In genomic region chr9:22537767-22538373, GRCm38 (mm10) we compare ENCODE assay signal across 23 mouse cellular contexts.
"Had no signal": no experiment of that assay in that cellular context is flagged by ENCODE, and none has a peak within 500 bp of the region (broad histone marks: within the 10 kb centered on the region; RNA-seq: fewer than 3 reads in every experiment).

No protein-coding gene starts in this region.

- H3K27me3 ChIP-seq: limb, embryonic 13.5 days; liver, embryonic 12.5 days; liver, embryonic 15.5 days; lung, embryonic 15.5 days; megakaryocyte, embryonic 14.5 days; midbrain, embryonic 15.5 days; neural tube, embryonic 12.5 days; neural tube, embryonic 15.5 days had no signal

- DNase-seq: kidney, adult 2 months; kidney, postnatal 25 days; liver; lung, adult 18-20 months; lung, postnatal 10 days; lung, postnatal 36 days; right cerebral cortex, adult 18-20 months; right cerebral cortex, postnatal 14 days; right cerebral cortex, postnatal 4 days; thymus, adult 18-20 months; thymus, postnatal 14 days had no signal

- H3K4me3 ChIP-seq: limb, embryonic 10.5 days; limb, embryonic 13.5 days; liver, embryonic 12.5 days; liver, embryonic 15.5 days; lung, embryonic 15.5 days; megakaryocyte, embryonic 14.5 days; midbrain, embryonic 10.5 days; midbrain, embryonic 15.5 days; neural tube, embryonic 12.5 days; neural tube, embryonic 15.5 days had no signal

- H3K27ac ChIP-seq: kidney, postnatal 0 days; limb, embryonic 10.5 days; limb, embryonic 13.5 days; liver, embryonic 12.5 days; liver, embryonic 15.5 days; lung, embryonic 15.5 days; midbrain, embryonic 10.5 days; midbrain, embryonic 15.5 days; neural tube, embryonic 12.5 days; neural tube, embryonic 15.5 days had no signal

- H3K4me2 ChIP-seq: limb, embryonic 13.5 days; liver, embryonic 12.5 days; liver, embryonic 15.5 days; lung, embryonic 15.5 days; midbrain, embryonic 15.5 days; neural tube, embryonic 12.5 days; neural tube, embryonic 15.5 days had no signal

- H3K36me3 ChIP-seq: limb, embryonic 10.5 days; limb, embryonic 13.5 days; liver, embryonic 12.5 days; liver, embryonic 15.5 days; lung, embryonic 15.5 days; midbrain, embryonic 10.5 days; midbrain, embryonic 15.5 days; neural tube, embryonic 12.5 days; neural tube, embryonic 15.5 days had no signal

- H3K4me1 ChIP-seq: liver, embryonic 12.5 days; liver, embryonic 15.5 days; lung, embryonic 15.5 days; megakaryocyte, embryonic 14.5 days; midbrain, embryonic 15.5 days; neural tube, embryonic 12.5 days had no signal

- ATAC-seq: inflammation-experienced regulatory T-cells, adult 6 months; liver, embryonic 12.5 days; midbrain, embryonic 15.5 days had no signal

- H3K9me3 ChIP-seq: limb, embryonic 10.5 days; limb, embryonic 13.5 days; liver, embryonic 12.5 days; liver, embryonic 15.5 days; lung, embryonic 15.5 days; megakaryocyte, embryonic 14.5 days; midbrain, embryonic 10.5 days; midbrain, embryonic 15.5 days; neural tube, embryonic 12.5 days; neural tube, embryonic 15.5 days had no signal

- H3K9ac ChIP-seq: limb, embryonic 13.5 days; liver, embryonic 12.5 days; liver, embryonic 15.5 days; lung, embryonic 15.5 days; midbrain, embryonic 15.5 days; neural tube, embryonic 12.5 days; neural tube, embryonic 15.5 days had no signal
